22 mouse cellular contexts compared by ENCODE assay signal in the genomic region with DNA sequence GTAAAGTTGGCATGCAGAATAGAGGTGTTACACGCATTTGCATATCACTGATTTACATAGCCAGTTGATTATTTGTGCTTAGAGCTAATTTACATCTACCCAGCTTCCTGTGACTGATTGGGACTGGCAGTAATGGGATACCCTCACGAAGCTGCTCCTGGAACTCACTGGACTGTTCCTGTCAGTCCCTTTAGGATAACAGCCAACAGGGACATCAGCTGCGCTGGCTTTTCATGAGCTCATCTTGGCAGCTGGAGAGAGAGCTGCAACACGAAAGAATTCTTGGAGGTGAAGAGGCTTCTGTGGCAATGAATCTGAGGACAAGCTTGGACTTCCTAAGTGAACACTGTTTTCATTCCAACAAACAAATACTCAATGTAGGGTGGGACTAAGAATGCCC.
DNase-seq lines count a peak whose midpoint lies in the region; ATAC-seq lines count a peak whose summit lies in the region.
"Had no signal": no experiment of that assay in that cellular context is flagged by ENCODE, and none has a peak within 500 bp of the region (broad histone marks: within the 10 kb centered on the region; RNA-seq: fewer than 3 reads in every experiment).

No protein-coding gene starts in this region.

- intact Hi-C loops in gastrocnemius, postnatal 14 days (cut with DNase I; ENCODE audit: low total_unique reads): no loop called here

- H3K27me3 ChIP-seq in embryonic facial prominence, embryonic 14.5 days (replicated peaks; ENCODE audit: control insufficient read depth, insufficient read depth, low read length): no peaks in the 10 kb centered on the region
- no peaks in the 10 kb centered on the region for H3K27me3 ChIP-seq in embryonic facial prominence, embryonic 10.5 days (replicated peaks; ENCODE audit: low read depth, poor library complexity, severe bottlenecking)
- no peaks in the 10 kb centered on the region for H3K27me3 ChIP-seq in midbrain, embryonic 14.5 days (ENCODE audit: control insufficient read depth, insufficient read depth, low read length)
- H3K27me3 ChIP-seq in midbrain, embryonic 15.5 days (replicated peaks): no peaks in the 10 kb centered on the region
- H3K27me3 ChIP-seq: CH12.LX; embryonic facial prominence, embryonic 15.5 days; heart, embryonic 12.5 days; neural tube, embryonic 12.5 days had no signal

- no peaks in the 10 kb centered on the region for H3K4me1 ChIP-seq in embryonic facial prominence, embryonic 14.5 days (ENCODE audit: control insufficient read depth, insufficient read depth, low read length)
- no peaks in the 10 kb centered on the region for H3K4me1 ChIP-seq in embryonic facial prominence, embryonic 10.5 days
- no peaks in the 10 kb centered on the region for H3K4me1 ChIP-seq in midbrain, embryonic 14.5 days (ENCODE audit: control insufficient read depth, insufficient read depth, low read length)
- H3K4me1 ChIP-seq in midbrain, embryonic 15.5 days: no peaks in the 10 kb centered on the region
- H3K4me1 ChIP-seq: embryonic facial prominence, embryonic 15.5 days; forebrain, embryonic 10.5 days; heart, embryonic 12.5 days; neural tube, embryonic 12.5 days had no signal

- 46% methylated on average over 4 of the region's 4 CpGs for WGBS in embryonic facial prominence, embryonic 14.5 days
- WGBS in embryonic facial prominence, embryonic 10.5 days: 62% methylated on average over 4 of the region's 4 CpGs
- WGBS in midbrain, embryonic 14.5 days: 53% methylated on average over 4 of the region's 4 CpGs
- 50% methylated on average over 4 of the region's 4 CpGs for WGBS in midbrain, embryonic 15.5 days

- no peak overlapping the region for H3K27ac ChIP-seq in embryonic facial prominence, embryonic 14.5 days (replicated peaks; ENCODE audit: low read depth, low read length)
- no peak overlapping the region for H3K27ac ChIP-seq in embryonic facial prominence, embryonic 10.5 days (replicated peaks)
- H3K27ac ChIP-seq in midbrain, embryonic 14.5 days (replicated peaks; ENCODE audit: low read depth, low read length): no peak overlapping the region
- H3K27ac ChIP-seq in midbrain, embryonic 15.5 days: no peak overlapping the region
- H3K27ac ChIP-seq: embryonic facial prominence, embryonic 15.5 days; forebrain, embryonic 10.5 days; neural tube, embryonic 12.5 days; stomach, postnatal 0 days had no signal

- ATAC-seq in embryonic facial prominence, embryonic 14.5 days (ENCODE audit: low read depth): 0 out of 2 replicates have a peak, but pooled peaks have one; percentile 57
- no peak for ATAC-seq in midbrain, embryonic 14.5 days (ENCODE audit: low FRiP score, low TSS enrichment)
- no peak for ATAC-seq in midbrain, embryonic 15.5 days (replicated peaks)
- no peak for ATAC-seq in megakaryocyte-erythroid progenitor cell, adult 5-6 weeks (replicated peaks; ENCODE audit: low FRiP score, low TSS enrichment, poor library complexity, severe bottlenecking)
- ATAC-seq: liver, postnatal 0 days had no signal

- H3K4me2 ChIP-seq in embryonic facial prominence, embryonic 14.5 days (ENCODE audit: low read depth, low read length): no peak overlapping the region
- no peak overlapping the region for H3K4me2 ChIP-seq in midbrain, embryonic 14.5 days (ENCODE audit: low read length)
- H3K4me2 ChIP-seq in midbrain, embryonic 15.5 days: no peak overlapping the region
- H3K4me2 ChIP-seq: embryonic facial prominence, embryonic 15.5 days; heart, embryonic 12.5 days; neural tube, embryonic 12.5 days had no signal

- no peak overlapping the region for H3K4me3 ChIP-seq in embryonic facial prominence, embryonic 14.5 days (ENCODE audit: low read depth, low read length)
- no peak overlapping the region for H3K4me3 ChIP-seq in embryonic facial prominence, embryonic 10.5 days
- no peak overlapping the region for H3K4me3 ChIP-seq in midbrain, embryonic 14.5 days (replicated peaks; ENCODE audit: low read depth, low read length)
- H3K4me3 ChIP-seq in midbrain, embryonic 15.5 days: no peak overlapping the region
- H3K4me3 ChIP-seq: embryonic facial prominence, embryonic 15.5 days; forebrain, embryonic 10.5 days; heart, embryonic 12.5 days; neural tube, embryonic 12.5 days had no signal

- peak; percentile 36 for DNase-seq in embryonic facial prominence, embryonic 14.5 days (ENCODE audit: low spot score)
- DNase-seq in embryonic facial prominence, embryonic 10.5 days (ENCODE audit: low spot score): no peak
- DNase-seq in midbrain, embryonic 14.5 days: peak; percentile 17
- peak; percentile 47 for DNase-seq in gastrocnemius, postnatal 14 days
- DNase-seq in skeletal muscle tissue, adult 2 months (ENCODE audit: low read depth, low spot score): peak; percentile 51
- DNase-seq in urinary bladder, adult 18-20 months (ENCODE audit: low spot score in 2 of 2): no peak
- DNase-seq: adrenal gland, adult 8-10 months; cerebellum, adult 8-10 months; kidney, adult 18-20 months; kidney, postnatal 14 days; liver; liver, postnatal 0 days; right cerebral cortex, postnatal 14 days; thymus, postnatal 14 days had no signal

- H3K9ac ChIP-seq in embryonic facial prominence, embryonic 14.5 days (ENCODE audit: low read depth, low read length): no peak overlapping the region
- H3K9ac ChIP-seq in midbrain, embryonic 14.5 days (replicated peaks; ENCODE audit: low read length): no peak overlapping the region
- no peak overlapping the region for H3K9ac ChIP-seq in midbrain, embryonic 15.5 days
- H3K9ac ChIP-seq: embryonic facial prominence, embryonic 15.5 days; heart, embryonic 12.5 days; liver, postnatal 0 days; neural tube, embryonic 12.5 days had no signal

- H3K9me3 ChIP-seq in embryonic facial prominence, embryonic 14.5 days (ENCODE audit: control insufficient read depth, low read length): no peaks in the 10 kb centered on the region
- no peaks in the 10 kb centered on the region for H3K9me3 ChIP-seq in embryonic facial prominence, embryonic 10.5 days
- no peaks in the 10 kb centered on the region for H3K9me3 ChIP-seq in midbrain, embryonic 14.5 days (ENCODE audit: control insufficient read depth, low read length)
- no peaks in the 10 kb centered on the region for H3K9me3 ChIP-seq in midbrain, embryonic 15.5 days
- H3K9me3 ChIP-seq: embryonic facial prominence, embryonic 15.5 days; forebrain, embryonic 10.5 days; heart, embryonic 12.5 days; neural tube, embryonic 12.5 days had no signal

- no peaks in the 10 kb centered on the region for H3K36me3 ChIP-seq in embryonic facial prominence, embryonic 14.5 days (ENCODE audit: control insufficient read depth, insufficient read depth, low read length)
- no peaks in the 10 kb centered on the region for H3K36me3 ChIP-seq in embryonic facial prominence, embryonic 10.5 days (replicated peaks)
- no peaks in the 10 kb centered on the region for H3K36me3 ChIP-seq in midbrain, embryonic 14.5 days (ENCODE audit: control insufficient read depth, insufficient read depth, low read length)
- H3K36me3 ChIP-seq in midbrain, embryonic 15.5 days (replicated peaks): no peaks in the 10 kb centered on the region
- H3K36me3 ChIP-seq: embryonic facial prominence, embryonic 15.5 days; forebrain, embryonic 10.5 days; heart, embryonic 12.5 days; neural tube, embryonic 12.5 days had no signal

Comparison
In these comparisons a context has a peak if more than half of its experiments do, and no peak if none do; other contexts are left out.
1. DNase-seq: peak in embryonic facial prominence, embryonic 14.5 days (single experiment), midbrain, embryonic 14.5 days (single experiment), gastrocnemius, postnatal 14 days (single experiment) and skeletal muscle tissue, adult 2 months (single experiment); none in embryonic facial prominence, embryonic 10.5 days (single experiment) and urinary bladder, adult 18-20 months (0 of 2).